Mouse (Mus musculus) urinary bladder, postnatal 14 days (tissue): ENCODE results near the gene Notch2.

Experiments
- DNase-seq: peaks from one replicate; pipeline ENCODE4 v3.0.0; 2021; ENCODE audit warnings: low spot score

Gene Notch2

DNA sequence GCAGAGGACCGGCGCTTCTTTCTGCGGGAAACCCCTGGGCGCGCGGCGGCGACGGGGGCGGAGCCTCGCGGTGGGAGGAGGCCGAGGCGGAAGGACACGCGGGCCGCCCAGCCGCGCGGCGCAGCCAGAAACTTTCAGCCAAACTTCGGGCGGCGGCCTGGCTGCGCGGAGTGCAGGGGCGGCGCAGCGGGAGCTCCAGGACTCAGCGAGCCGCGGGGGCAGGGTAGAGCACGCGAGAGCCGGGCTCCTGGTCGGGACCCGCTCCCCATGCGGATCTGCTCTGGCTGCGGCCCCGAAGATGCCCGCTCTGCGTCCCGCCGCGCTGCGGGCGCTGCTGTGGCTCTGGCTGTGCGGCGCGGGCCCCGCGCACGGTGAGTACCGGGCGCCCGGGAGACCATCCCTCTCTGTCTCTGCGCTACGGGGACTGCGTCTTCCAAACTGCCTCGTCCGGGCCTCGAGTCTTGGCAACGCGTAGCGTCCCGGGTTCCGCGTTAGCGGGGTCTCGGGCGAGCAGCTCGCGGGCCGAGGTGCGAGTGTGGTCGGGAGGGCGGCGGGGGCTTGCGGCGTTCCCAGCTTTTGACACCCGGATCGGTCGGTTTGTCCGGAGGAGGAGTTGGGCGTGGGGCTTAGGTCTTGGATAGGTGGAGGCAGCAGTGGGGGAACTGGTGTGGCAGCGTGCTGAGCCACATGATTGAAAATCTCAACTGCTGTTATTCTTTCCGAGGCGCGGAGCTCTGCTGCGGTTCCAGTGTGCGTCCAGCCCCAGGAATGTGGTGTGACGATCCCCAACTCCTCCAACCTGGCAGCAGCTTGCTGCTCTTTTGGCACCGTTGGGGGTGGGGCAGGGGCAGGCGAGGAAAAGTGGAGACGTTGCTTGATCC is at the start of gene Notch2:
TSS of gene Notch2 (plus strand) at position 127 of the 881 bp plus-strand sequence.
- peak; percentile 96 for DNase-seq

- DNase-seq: peak; percentile 26
Observed at GRCm38 (mm10) chr3:97964878-97965353, 48.4 kb upstream of the Notch2 start.

GRCm38 (mm10) chr3:97967627-97968026 is 45.7 kb upstream of the Notch2 start:
- DNase-seq: no peak

DNA sequence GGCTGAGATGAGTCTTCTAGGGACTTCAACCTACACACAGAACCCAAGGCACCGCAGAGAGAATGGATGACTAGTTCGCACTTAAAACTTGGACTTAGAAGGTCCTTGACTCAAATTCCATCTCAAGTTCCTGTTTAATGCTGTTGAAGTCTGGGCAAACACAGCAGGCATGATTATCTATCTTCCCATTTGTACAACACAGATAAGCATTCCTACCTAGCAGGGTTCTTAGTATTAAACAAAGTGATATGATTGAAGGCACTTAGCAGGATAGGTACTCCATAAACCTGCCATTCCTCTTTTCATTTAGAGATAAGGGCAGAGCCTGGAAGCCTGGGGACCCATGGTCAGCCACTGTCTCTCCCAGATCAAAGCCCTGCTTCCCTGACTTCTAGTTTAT is 45.1 kb upstream of the Notch2 start:
- DNase-seq: no peak

DNA sequence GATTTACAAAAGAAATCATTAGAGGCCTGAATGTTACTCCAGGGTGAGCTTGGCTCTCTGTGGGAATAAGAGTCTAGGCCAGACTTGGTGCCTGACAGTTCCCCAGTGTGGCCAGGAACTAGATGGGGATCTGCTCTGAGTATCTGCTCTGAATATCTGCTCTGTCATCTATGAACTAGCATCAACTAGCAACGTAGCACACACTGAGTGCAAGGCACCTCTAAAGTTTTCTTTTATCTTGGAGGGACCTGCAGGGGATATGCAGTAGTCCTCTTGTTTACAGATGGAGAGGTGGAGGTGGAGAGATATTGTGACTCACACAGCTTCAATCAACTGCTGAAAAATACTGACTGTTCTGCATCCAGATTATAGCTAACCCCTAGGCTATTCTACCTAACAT is 44.3 kb upstream of the Notch2 start:
- no peak for DNase-seq

GRCm38 (mm10) chr3:97971117-97971516 is 42.2 kb upstream of the Notch2 start:
- DNase-seq: no peak

DNA sequence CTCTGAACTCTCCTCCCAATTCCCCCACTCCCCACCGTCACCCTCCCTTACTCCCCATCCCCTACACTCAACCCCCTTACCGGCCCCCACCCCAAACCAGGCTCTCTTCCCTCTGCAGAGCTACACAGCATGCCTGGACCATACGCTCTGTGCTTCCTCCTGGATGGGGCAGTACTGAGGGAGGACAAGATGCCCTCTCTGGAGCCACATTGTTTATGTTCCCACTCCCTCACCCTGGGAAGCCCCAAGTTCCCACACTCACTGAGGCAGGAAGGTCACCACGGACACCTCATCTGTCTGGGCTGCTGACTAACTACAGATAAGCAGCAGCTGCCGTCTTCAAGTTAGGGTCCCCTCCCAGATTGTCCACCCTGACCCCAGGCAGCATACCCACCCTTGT is 41.1 kb upstream of the Notch2 start:
- no peak for DNase-seq

DNA sequence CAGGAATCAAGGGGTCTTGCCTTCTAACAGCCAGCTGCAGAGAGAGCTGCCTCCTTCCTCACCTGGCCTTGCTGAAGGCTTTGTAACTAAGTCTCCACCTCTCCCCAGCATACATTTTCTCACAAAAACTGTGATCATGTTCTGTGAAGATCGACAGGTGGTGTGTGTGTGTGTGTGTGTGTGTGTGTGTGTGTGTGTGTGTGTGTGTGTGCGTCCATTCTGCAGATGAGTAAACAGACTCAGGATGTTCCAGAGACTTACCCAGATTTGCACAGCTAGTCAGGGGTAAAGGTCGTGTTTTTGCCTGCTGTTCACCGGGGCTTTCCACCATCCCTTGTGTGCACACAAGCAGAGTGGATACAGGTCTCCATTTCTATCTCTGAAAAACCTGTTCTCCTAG is 40.6 kb upstream of the Notch2 start:
- no peak for DNase-seq

DNA sequence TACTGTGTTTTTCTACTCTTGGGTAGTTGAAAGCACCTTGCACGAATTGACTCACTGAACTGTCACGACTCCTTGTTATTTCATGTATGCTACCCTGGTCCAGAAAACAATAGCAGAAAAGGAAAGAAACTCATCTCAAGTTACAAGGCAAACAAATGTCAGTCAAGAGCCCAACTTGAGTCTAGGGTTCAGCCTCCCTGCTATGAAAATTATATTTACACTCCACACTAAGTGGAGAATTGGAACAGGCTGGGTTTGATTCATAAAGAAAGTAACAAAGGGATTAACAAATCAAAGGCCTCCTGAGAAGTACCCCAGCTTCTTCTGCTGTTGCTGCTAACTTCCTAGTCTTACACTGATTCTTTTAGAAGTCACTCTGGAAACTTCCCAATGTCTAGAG is 40.0 kb upstream of the Notch2 start:
- DNase-seq: no peak

GRCm38 (mm10) chr3:97974197-97974770 is 39.0 kb upstream of the Notch2 start:
- no peak for DNase-seq

DNA sequence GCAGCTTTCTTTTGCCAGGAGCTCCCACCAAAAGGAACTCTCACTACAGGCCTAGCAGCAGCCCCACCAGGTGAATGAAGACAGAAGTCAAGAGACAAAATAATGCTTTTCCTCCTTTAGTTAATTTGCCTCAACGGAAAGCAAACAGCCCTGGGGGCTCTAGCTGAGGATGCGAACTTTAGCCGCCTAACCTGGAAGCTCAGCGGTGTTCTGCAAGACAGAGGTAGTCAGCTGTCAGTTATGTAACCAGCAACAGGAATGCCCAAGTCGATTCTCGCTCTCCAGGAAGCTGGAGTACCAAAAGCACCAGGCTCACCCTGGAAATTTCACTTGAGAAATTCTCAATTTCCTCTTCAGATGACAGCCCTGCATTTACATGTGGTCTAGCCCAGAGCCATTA is 36.6 kb upstream of the Notch2 start:
- DNase-seq: no peak

DNA sequence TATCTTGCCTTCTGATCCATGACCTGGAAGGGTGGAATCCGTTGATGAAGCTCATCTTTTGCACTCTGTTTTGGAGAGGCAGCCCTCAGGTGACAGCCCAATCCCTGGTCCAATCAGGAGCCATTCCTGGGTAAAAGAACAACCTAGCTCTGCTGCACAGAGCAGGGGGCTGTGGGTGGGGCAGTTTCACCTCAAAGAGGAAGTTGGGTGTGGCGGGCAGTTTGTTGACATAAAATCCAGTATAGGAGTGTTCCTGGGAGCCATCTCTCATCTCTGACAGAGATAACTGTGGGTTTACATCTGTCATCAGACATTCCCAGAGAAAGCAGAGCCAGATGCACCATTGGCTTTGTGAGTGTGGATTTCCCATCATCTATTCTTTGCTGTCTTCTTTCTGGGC is 34.6 kb upstream of the Notch2 start:
- DNase-seq: no peak

- no peak for DNase-seq
Observed at GRCm38 (mm10) chr3:97980683-97981327, 32.5 kb upstream of the Notch2 start.

- DNase-seq: no peak
Observed at GRCm38 (mm10) chr3:97981376-97981906, 31.9 kb upstream of the Notch2 start.

GRCm38 (mm10) chr3:97984870-97985506 is 28.3 kb upstream of the Notch2 start:
- no peak for DNase-seq

DNA sequence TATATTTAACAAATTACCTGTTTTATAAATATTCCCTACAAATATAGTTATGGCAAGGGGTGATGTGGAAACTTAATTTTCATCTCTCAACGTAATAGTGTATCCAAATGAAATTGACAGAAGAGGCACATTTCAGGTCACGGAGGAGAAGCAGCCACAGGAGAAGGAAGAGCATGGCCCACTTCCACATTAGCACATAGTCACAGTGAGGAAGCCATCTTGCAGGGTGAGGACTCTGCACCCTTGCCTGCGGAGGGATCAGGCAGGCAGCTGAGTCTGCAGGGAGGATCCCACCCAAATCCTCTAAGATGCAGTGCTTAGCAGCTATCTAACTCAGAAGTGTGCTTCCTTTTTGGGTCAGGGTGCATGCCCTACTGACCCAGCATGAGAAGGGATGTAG is 27.6 kb upstream of the Notch2 start:
- no peak for DNase-seq

- DNase-seq: no peak
Observed at GRCm38 (mm10) chr3:97987153-97987552, 26.2 kb upstream of the Notch2 start.

DNA sequence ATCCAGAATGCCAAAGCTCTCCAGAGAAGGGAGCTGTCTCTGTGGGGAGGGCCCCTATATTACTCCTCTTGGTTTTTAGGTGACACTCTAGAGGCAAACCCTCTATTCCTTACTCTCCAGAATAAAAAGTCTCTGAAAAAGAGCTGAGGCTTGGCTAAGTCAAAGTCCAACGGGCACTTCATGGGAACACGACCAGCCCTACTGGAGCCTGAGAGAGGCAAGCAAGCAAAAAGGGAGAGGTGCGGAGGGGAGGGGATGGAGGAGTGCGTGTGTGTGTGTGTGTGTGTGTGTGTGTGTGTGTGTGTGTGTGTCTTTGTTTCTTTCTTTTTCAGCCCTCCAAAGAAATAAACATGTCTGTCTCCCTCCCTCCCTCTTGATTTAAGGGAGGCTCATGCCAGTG is 24.6 kb upstream of the Notch2 start:
- DNase-seq: no peak

GRCm38 (mm10) chr3:97990576-97990975 is 22.8 kb upstream of the Notch2 start:
- no peak for DNase-seq

GRCm38 (mm10) chr3:97992289-97992688 is 21.0 kb upstream of the Notch2 start:
- DNase-seq: no peak

GRCm38 (mm10) chr3:97993196-97993595 is 20.1 kb upstream of the Notch2 start:
- no peak for DNase-seq

DNA sequence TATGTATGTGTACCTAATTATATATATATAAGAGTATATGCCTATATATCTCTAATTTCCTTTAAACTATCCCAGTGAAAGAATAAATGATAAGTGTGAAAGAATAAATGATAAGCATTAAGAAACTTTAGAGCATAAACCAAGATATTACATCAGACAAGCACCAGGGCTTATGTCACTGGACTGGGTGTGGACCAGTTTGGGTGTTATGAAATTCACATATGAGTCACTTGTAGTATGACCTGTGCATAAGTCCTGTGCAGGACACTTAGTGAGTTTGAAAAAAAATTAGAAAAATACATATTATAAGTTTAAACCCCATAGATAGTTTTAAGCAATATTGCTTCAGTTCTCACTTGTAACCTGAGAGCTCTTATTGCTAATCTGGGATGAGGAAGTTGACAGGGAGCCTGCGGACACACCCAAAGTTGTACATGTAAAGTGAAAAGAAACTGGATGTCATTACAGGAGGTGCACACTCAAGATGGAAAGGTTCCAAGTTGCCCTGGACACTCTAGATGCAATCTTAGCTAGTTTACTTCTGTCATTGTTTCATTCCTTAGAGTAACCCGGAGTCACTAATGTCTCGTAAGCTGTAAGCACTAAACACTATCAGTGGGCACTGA is 19.3 kb upstream of the Notch2 start:
- no peak for DNase-seq
